Mouse (Mus musculus) limb, embryonic 12.5 days (tissue): ENCODE results near the gene Cd3e. TPM values are rescaled to one million over a fixed set of nuclear protein-coding genes. Genes with fewer than 3 reads are reported as not detected.

Experiments used
- ATAC-seq: fragments of 200-750 bp; cut with Nextera tagmentation; 2 replicates; pipeline ENCODE4 v1.8.0; 2017; ENCODE audit warnings: low read depth, moderate TSS enrichment; ENCODE audit not compliant: insufficient number of reproducible peaks, insufficient read depth, low FRiP score, low TSS enrichment
- H3K27ac ChIP-seq: fragments of 300-500 bp; sonication (generic); 2 replicates; pipeline ENCODE4 v1.5.1; 2016; ENCODE audit warnings: mild to moderate bottlenecking, moderate library complexity
- H3K27me3 ChIP-seq: fragments of 300-500 bp; sonication (generic); 2 replicates; pipeline ENCODE4 v1.6.1; 2016; ENCODE audit warnings: mild to moderate bottlenecking, moderate library complexity
- H3K36me3 ChIP-seq: fragments of 300-500 bp; sonication (generic); 2 replicates; pipeline ENCODE4 v1.6.1; 2016; ENCODE audit warnings: mild to moderate bottlenecking, moderate library complexity
- H3K4me1 ChIP-seq: fragments of 300-500 bp; sonication (generic); replicated peaks from 2 replicates; pipeline ENCODE4 v1.6.1; 2016
- H3K4me2 ChIP-seq: fragments of 300-500 bp; sonication (generic); 2 replicates; pipeline ENCODE4 v1.6.1; 2016; ENCODE audit warnings: mild to moderate bottlenecking, moderate library complexity
- H3K4me3 ChIP-seq: fragments of 300-500 bp; sonication (generic); replicated peaks from 2 replicates; pipeline ENCODE4 v1.5.1; 2016; ENCODE audit warnings: mild to moderate bottlenecking
- H3K9ac ChIP-seq: fragments of 300-500 bp; sonication (generic); replicated peaks from 2 replicates; pipeline ENCODE4 v1.6.1; 2016; ENCODE audit warnings: mild to moderate bottlenecking, moderate library complexity
- H3K9me3 ChIP-seq: fragments of 300-500 bp; sonication (generic); 2 replicates; pipeline ENCODE4 v1.6.1; 2016; ENCODE audit warnings: mild to moderate bottlenecking, moderate library complexity
- WGBS: fragments of 180-500 bp; shearing (Covaris S2); methylation state at CpG from one replicate; pipeline ENCODE4 v1.1.7; 2016; 5-methylcytosine and 5-hydroxymethylcytosine counted together
- polyA plus RNA-seq: library from polyadenylated mRNA; unstranded; fragments of >200 nt; fragmentation: Nextera tagmentation; extraction: Ambion mirVana; gene quantifications from 2 replicates; pipeline ENCODE4 v1.2.1, GENCODE M21; 2016

Gene Cd3e
- 0.14 TPM in 1 of 2 replicates, not detected in the other for polyA plus RNA-seq

GRCm38 (mm10) chr9:45009180-45010078 is at the start of gene Cd3e:
TSS of gene Cd3e (minus strand) at chr9:45009627.
- H3K27ac ChIP-seq = no peak within 1 kb of the TSS
- 85% methylated on average over 19 of the region's 19 CpGs for WGBS
- no peak within 1 kb of the TSS for H3K9ac ChIP-seq
- H3K4me1 ChIP-seq = no peaks in the 10 kb centered on the region
- no peaks in the 10 kb centered on the region for H3K9me3 ChIP-seq
- no peak for ATAC-seq
- no peaks in the 10 kb centered on the region for H3K36me3 ChIP-seq
- no peak within 1 kb of the TSS for H3K4me2 ChIP-seq
- H3K27me3 ChIP-seq = peaks cover 19% of the 10 kb centered on the region
- H3K4me3 ChIP-seq = no peak within 1 kb of the TSS

GRCm38 (mm10) chr9:45058304-45058940 is 49.0 kb upstream of the Cd3e start:
- no peak for ATAC-seq

GRCm38 (mm10) chr9:45055082-45055713 is 45.8 kb upstream of the Cd3e start, which contains the start of gene Mpzl3:
TSS of gene Mpzl3 (plus strand) at chr9:45055186.
- WGBS = under 1% methylated on average over 33 of the region's 33 CpGs
- Histone ChIP-seq H3K27ac (peak within 1 kb of the TSS; percentile 96), H3K4me1 (no peaks in the 10 kb centered on the region), H3K9ac (peak within 1 kb of the TSS; percentile 51), H3K27me3 (peaks cover 7% of the 10 kb centered on the region), H3K4me3 (peak within 1 kb of the TSS; percentile 65), H3K4me2 (peak within 1 kb of the TSS; percentile 51), H3K36me3 (0 out of 2 replicates have a peak, but pooled peaks cover 3% of the 10 kb centered on the region), H3K9me3 (no peaks in the 10 kb centered on the region)
- peak; percentile 96 for ATAC-seq

More at GRCm38 (mm10) chr9:45058304-45058940, 49.0 kb upstream of the Cd3e start:
- H3K9me3 ChIP-seq = no peaks in the 10 kb centered on the region
- H3K4me2 ChIP-seq = no peak overlapping the region
- no peak overlapping the region for H3K27ac ChIP-seq
- 18% methylated on average over 5 of the region's 5 CpGs for WGBS
- no peaks in the 10 kb centered on the region for H3K27me3 ChIP-seq
- H3K4me1 ChIP-seq = no peaks in the 10 kb centered on the region
- H3K4me3 ChIP-seq = no peak overlapping the region
- H3K36me3 ChIP-seq = no peaks in the 10 kb centered on the region
- H3K9ac ChIP-seq = no peak overlapping the region

GRCm38 (mm10) chr9:45050301-45050700 is 40.9 kb upstream of the Cd3e start:
- H3K27me3 ChIP-seq = peaks cover 7% of the 10 kb centered on the region
- H3K4me1 ChIP-seq = no peaks in the 10 kb centered on the region
- no peak overlapping the region for H3K9ac ChIP-seq
- no peak overlapping the region for H3K27ac ChIP-seq
- no peak overlapping the region for H3K4me3 ChIP-seq
- 88% methylated on average over 2 of the region's 2 CpGs for WGBS
- H3K36me3 ChIP-seq = 0 out of 2 replicates have a peak, but pooled peaks cover 3% of the 10 kb centered on the region
- no peak overlapping the region for H3K4me2 ChIP-seq
- H3K9me3 ChIP-seq = no peaks in the 10 kb centered on the region
- ATAC-seq = no peak

- Histone ChIP-seq H3K27me3 (peaks cover 11% of the 10 kb centered on the region), H3K4me3 (no peak overlapping the region), H3K9ac (no peak overlapping the region), H3K27ac (no peak overlapping the region), H3K4me2 (no peak overlapping the region), H3K9me3 (no peaks in the 10 kb centered on the region), H3K36me3 (peaks cover 7% of the 10 kb centered on the region; the same call in 1 of the 2 replicates), H3K4me1 (no peaks in the 10 kb centered on the region)
- no peak for ATAC-seq
- WGBS = 87% methylated on average over 1 of the region's 1 CpGs
Measured at GRCm38 (mm10) chr9:45049731-45050130, 40.3 kb upstream of the Cd3e start.

- peaks cover 5% of the 10 kb centered on the region for H3K4me1 ChIP-seq
- no peak for ATAC-seq
- H3K4me2 ChIP-seq = no peak overlapping the region
- H3K36me3 ChIP-seq = peaks cover 8% of the 10 kb centered on the region; the same call in 1 of the 2 replicates
- H3K9me3 ChIP-seq = no peaks in the 10 kb centered on the region
- no peak overlapping the region for H3K9ac ChIP-seq
- peaks cover 21% of the 10 kb centered on the region for H3K27me3 ChIP-seq
- H3K27ac ChIP-seq = no peak overlapping the region
- WGBS = 31% methylated on average over 4 of the region's 4 CpGs
- no peak overlapping the region for H3K4me3 ChIP-seq
Measured at GRCm38 (mm10) chr9:45048511-45048910, 39.1 kb upstream of the Cd3e start.

GRCm38 (mm10) chr9:45046973-45047372 is 37.5 kb upstream of the Cd3e start:
- Histone ChIP-seq H3K9me3 (no peaks in the 10 kb centered on the region), H3K9ac (no peak overlapping the region), H3K4me3 (no peak overlapping the region), H3K27me3 (peaks cover 31% of the 10 kb centered on the region), H3K4me1 (peaks cover 15% of the 10 kb centered on the region), H3K27ac (no peak overlapping the region), H3K36me3 (peaks cover 8% of the 10 kb centered on the region; the same call in 1 of the 2 replicates), H3K4me2 (no peak overlapping the region)
- ATAC-seq = no peak
- WGBS = 85% methylated on average over 16 of the region's 16 CpGs

GRCm38 (mm10) chr9:45042947-45043346 is 33.5 kb upstream of the Cd3e start:
- Histone ChIP-seq H3K27me3 (peaks cover 60% of the 10 kb centered on the region), H3K4me2 (peak overlapping the region; percentile 77), H3K9me3 (no peaks in the 10 kb centered on the region), H3K9ac (peak overlapping the region; percentile 55), H3K27ac (peak overlapping the region; percentile 56; the same call in 1 of the 2 replicates), H3K4me1 (peaks cover 31% of the 10 kb centered on the region), H3K36me3 (peaks cover 5% of the 10 kb centered on the region; the same call in 1 of the 2 replicates), H3K4me3 (peak overlapping the region; percentile 43)
- no peak for ATAC-seq
- WGBS = under 1% methylated on average over 10 of the region's 10 CpGs

GRCm38 (mm10) chr9:45042056-45042720 is 32.8 kb upstream of the Cd3e start:
- peaks cover 5% of the 10 kb centered on the region; the same call in 1 of the 2 replicates for H3K36me3 ChIP-seq
- 0 out of 2 replicates have a peak, but pooled peaks have one; percentile 20 for ATAC-seq
- peak overlapping the region; percentile 77 for H3K4me2 ChIP-seq
- peak overlapping the region; percentile 43 for H3K4me3 ChIP-seq
- peak overlapping the region; percentile 55 for H3K9ac ChIP-seq
- peak overlapping the region; percentile 56; the same call in 1 of the 2 replicates for H3K27ac ChIP-seq
- 3% methylated on average over 20 of the region's 20 CpGs for WGBS
- H3K27me3 ChIP-seq = peaks cover 60% of the 10 kb centered on the region
- no peaks in the 10 kb centered on the region for H3K9me3 ChIP-seq
- peaks cover 31% of the 10 kb centered on the region for H3K4me1 ChIP-seq

GRCm38 (mm10) chr9:45041131-45041838 is 31.9 kb upstream of the Cd3e start:
- H3K9me3 ChIP-seq = no peaks in the 10 kb centered on the region
- peak overlapping the region; percentile 8 for H3K4me3 ChIP-seq
- peaks cover 60% of the 10 kb centered on the region for H3K27me3 ChIP-seq

More at GRCm38 (mm10) chr9:45041131-45041838, 31.9 kb upstream of the Cd3e start:
- no peak for ATAC-seq
- Histone ChIP-seq H3K4me2 (peak overlapping the region; percentile 44), H3K36me3 (peaks cover 5% of the 10 kb centered on the region; the same call in 1 of the 2 replicates), H3K27ac (no peak overlapping the region), H3K4me1 (peaks cover 31% of the 10 kb centered on the region), H3K9ac (no peak overlapping the region)
- WGBS = 26% methylated on average over 17 of the region's 17 CpGs
